Mouse (Mus musculus) adrenal gland, postnatal 0 days (tissue): ENCODE results near the gene Ces1d. TPM values are rescaled to one million over a fixed set of nuclear protein-coding genes. Genes with fewer than 3 reads are reported as not detected.

ENCODE experiments used
- polyA plus RNA-seq: library from polyadenylated mRNA; unstranded; fragments of >200 nt; fragmentation: Nextera tagmentation; extraction: Ambion mirVana; gene quantifications from 2 replicates; pipeline ENCODE4 v1.2.1, GENCODE M21; 2015

The Ces1d gene
- polyA plus RNA-seq = 3.9 and 7.5 TPM in 2 replicates

GRCm38 (mm10) chr8:93197685-93198525, at the start of gene Ces1d:
TSS of gene Ces1d (minus strand) at chr8:93197838.

DNA sequence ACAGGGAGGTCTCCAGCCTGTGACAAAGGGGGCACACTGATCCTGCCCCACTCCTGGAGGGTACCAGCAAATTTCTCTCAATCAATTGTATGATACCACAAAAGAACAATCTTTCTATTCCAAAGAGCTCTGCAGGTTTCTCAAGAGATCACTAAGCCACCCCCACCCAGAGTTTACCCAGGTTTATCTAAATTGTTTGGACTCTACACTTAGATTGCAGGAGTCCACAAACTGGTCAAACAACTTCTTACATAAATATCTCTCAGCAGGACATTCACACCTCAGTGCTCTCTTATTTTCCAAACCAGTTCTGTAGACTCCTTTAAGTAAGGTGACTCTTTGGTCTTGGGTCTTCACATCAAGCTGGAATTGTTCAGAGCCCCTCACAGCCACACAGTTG, 31.8 kb upstream of the Ces1d start, which contains the start of gene Ces1e:
Gene Ces1e (minus strand): TSS at position 174 of the 400 bp plus-strand sequence.

GRCm38 (mm10) chr8:93131233-93131980, 66.2 kb downstream of the Ces1d start, which contains the start of gene Ces1c:
TSS of gene Ces1c (minus strand) at chr8:93131283.

Other genes starting within 250 kb of the Ces1d start
- 15.7 and 63.4 TPM in 2 replicates for gene Slc6a2, start 237.8 kb downstream of the Ces1d start, polyA plus RNA-seq
- gene Ces1a, start 149.6 kb downstream of the Ces1d start, polyA plus RNA-seq = not detected in 2 replicates
- gene Ces1b, start 117.8 kb downstream of the Ces1d start, polyA plus RNA-seq = not detected in 2 replicates
- gene Ces1c, start 66.6 kb downstream of the Ces1d start, polyA plus RNA-seq = 3.5 and 3.6 TPM in 2 replicates
- gene Ces1e, start 31.8 kb upstream of the Ces1d start, polyA plus RNA-seq = 0.12 and 0.13 TPM in 2 replicates
- 0.11 and 0.14 TPM in 2 replicates for gene Ces1f, start 81.9 kb upstream of the Ces1d start, polyA plus RNA-seq
- gene Ces1g, start 139.5 kb upstream of the Ces1d start, polyA plus RNA-seq = 0.08 and 0.11 TPM in 2 replicates
- not detected in 2 replicates for gene Ces1h, start 181.9 kb upstream of the Ces1d start, polyA plus RNA-seq